Mouse (Mus musculus): ENCODE data around the gene Fkbp1b. TPM values are rescaled to one million over a fixed set of nuclear protein-coding genes. Genes with fewer than 3 reads are reported as not detected.
"Not testable (repeated sequence)": the region's sequence is repeated elsewhere in the genome, so short reads cannot be mapped to it uniquely, and the experiment has no call there.

Fkbp1b gene
- polyA plus RNA-seq, 1 experiment from 2014 or later = 12.6 TPM

DNA sequence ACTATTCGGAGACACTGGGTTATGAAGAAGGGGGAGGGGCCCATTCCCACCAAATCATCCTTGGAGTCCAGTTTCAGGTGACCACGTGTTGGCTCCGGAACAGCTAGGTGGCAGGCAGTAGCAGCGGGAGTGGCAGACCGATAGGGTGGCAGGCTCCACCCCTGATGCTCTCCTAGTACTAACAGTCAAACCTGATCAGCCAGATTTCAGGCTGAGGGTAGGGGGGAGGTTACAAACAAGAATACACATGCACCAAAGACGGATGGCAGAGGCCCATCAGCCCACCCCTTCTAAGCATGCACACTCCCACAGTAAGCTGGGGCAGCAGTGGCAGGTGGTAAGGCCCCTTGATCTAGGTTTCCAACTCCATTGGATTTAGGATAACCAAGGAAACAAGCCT is 43.9 kb downstream of the Fkbp1b start:
- H3K27me3 ChIP-seq, H3K9me3 ChIP-seq, H3K36me3 ChIP-seq, H3K9ac ChIP-seq, H3K27ac ChIP-seq, H3K4me3 ChIP-seq, H3K4me1 ChIP-seq, H3K4me2 ChIP-seq: not testable (repeated sequence)
- WGBS = 56% methylated on average over 6 of the region's 6 CpGs
- ATAC-seq (ENCODE audit: insufficient number of reproducible peaks, insufficient read depth, low FRiP score, low TSS enrichment, low read depth) = peak; percentile 52; the same call in 1 of the 2 replicates

DNA sequence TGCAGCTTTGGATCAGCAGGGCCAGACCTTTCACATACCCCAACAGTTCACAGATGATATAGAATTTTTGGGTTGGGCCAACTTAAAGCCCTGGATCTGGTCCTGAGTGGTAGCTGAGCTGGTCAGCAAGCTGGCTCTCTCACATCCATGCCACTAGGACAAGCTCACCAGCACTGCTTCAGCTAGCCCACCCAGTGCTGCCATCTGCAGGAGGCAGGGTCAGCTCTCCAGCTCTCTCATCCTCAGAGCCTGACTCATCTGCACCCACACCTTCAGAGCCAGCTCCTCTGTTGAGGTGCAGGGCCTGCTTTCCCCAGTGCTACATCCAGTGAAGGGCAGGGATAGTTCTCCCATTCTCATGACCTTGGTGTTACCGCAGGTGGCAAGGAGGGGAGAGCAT is 47.7 kb downstream of the Fkbp1b start:
- WGBS = 60% methylated on average over 1 of the region's 1 CpGs

DNA sequence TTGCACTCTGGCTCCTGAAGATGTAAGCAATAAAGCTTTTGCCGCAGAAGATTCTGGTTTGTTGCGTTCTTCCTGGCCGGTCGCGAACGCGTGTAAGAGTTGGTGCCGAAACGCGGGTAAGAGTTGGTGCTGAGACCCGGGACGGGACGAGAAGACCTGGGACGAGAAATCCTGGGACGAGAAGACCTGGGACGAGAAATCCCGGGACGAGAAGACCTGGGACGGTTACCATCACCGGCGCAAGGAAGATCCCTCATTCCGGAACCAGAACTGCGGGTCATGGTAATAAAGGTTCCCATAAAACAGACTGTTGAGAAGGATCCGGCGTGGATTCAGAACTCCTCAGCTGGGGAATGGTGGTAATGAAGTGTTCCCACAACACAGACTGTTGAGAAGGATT is 53.3 kb downstream of the Fkbp1b start:
- H3K27ac ChIP-seq; ATAC-seq (ENCODE audit: insufficient number of reproducible peaks, insufficient read depth, low FRiP score, low TSS enrichment, low read depth); H3K27me3 ChIP-seq; H3K4me2 ChIP-seq; H3K4me1 ChIP-seq; H3K9ac ChIP-seq; H3K9me3 ChIP-seq; H3K36me3 ChIP-seq; H3K4me3 ChIP-seq: not testable (repeated sequence)
- 94% methylated on average over 25 of the region's 25 CpGs for WGBS

More for the DNA sequence above, 47.7 kb downstream of the Fkbp1b start:
- Histone ChIP-seq H3K27ac (peak overlapping the region; percentile 33; the same call in 1 of the 2 replicates), H3K9me3 (no peaks in the 10 kb centered on the region), H3K9ac (no peak overlapping the region), H3K27me3 (no peaks in the 10 kb centered on the region), H3K4me1 (0 out of 2 replicates have a peak, but pooled peaks cover 5% of the 10 kb centered on the region), H3K36me3 (no peaks in the 10 kb centered on the region), H3K4me3 (no peak overlapping the region), H3K4me2 (no peak overlapping the region)
- no peak for ATAC-seq (ENCODE audit: insufficient number of reproducible peaks, insufficient read depth, low FRiP score, low TSS enrichment, low read depth)

DNA sequence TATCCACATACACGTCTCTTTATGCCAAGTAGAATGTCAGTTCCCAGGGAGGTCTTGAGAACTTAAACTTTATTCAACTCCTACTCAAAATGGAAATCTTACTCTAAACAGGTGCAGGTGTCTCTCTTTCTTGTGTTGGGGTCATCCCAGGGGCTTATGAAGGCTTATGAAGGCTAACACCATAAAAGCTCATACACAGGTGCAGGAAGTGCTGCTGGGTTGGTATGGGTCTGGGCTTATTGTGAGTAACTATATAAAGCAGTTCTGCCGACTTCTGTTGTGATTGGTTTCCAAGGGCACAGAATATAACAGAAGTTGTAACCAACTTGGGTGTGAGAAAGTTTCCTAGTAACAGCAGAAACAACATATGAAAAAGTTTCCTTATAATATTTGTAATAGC is 56.9 kb downstream of the Fkbp1b start:
- 69% methylated on average over 2 of the region's 2 CpGs for WGBS
- no peaks in the 10 kb centered on the region for H3K4me1 ChIP-seq
- no peaks in the 10 kb centered on the region for H3K27me3 ChIP-seq
- no peaks in the 10 kb centered on the region for H3K36me3 ChIP-seq
- H3K9me3 ChIP-seq = no peaks in the 10 kb centered on the region
- no peak overlapping the region for H3K4me3 ChIP-seq
- no peak overlapping the region for H3K9ac ChIP-seq
- ATAC-seq (ENCODE audit: insufficient number of reproducible peaks, insufficient read depth, low FRiP score, low TSS enrichment, low read depth) = no peak
- H3K4me2 ChIP-seq = no peak overlapping the region
- no peak overlapping the region for H3K27ac ChIP-seq

DNA sequence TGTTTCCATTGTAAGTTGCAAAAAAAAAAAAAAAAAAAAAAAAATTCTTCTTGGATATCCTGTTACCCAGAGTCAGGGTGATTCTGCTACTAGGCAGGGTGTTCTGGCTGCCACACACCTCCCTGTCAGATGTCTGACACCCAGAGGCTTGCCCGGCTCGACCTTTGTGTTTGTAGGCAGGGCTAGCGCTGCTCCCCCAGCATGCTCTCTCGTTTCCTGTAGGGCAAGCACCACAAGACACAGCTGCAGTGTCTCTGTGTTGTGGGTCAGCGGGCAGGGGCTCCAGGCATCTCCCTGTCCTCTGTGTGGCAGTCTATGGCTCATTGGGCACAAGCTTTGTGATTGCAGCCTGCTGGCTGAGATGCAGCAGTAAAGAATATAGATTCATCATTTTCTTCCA is 57.8 kb downstream of the Fkbp1b start:
- ATAC-seq (ENCODE audit: insufficient number of reproducible peaks, insufficient read depth, low FRiP score, low TSS enrichment, low read depth) = no peak
- no peak overlapping the region for H3K9ac ChIP-seq
- no peak overlapping the region for H3K4me2 ChIP-seq
- H3K4me1 ChIP-seq = no peaks in the 10 kb centered on the region
- WGBS = 55% methylated on average over 5 of the region's 5 CpGs
- no peaks in the 10 kb centered on the region for H3K36me3 ChIP-seq
- no peaks in the 10 kb centered on the region for H3K27me3 ChIP-seq
- H3K27ac ChIP-seq = no peak overlapping the region
- H3K4me3 ChIP-seq = no peak overlapping the region
- H3K9me3 ChIP-seq = no peaks in the 10 kb centered on the region

Other genes with a start within 250 kb of the Fkbp1b start
- 32.7 and 34.0 TPM in 2 replicates for gene Itsn2, start 249.0 kb downstream of the Fkbp1b start, polyA plus RNA-seq (2015; fragmentation: Nextera tagmentation; extraction: Ambion mirVana)
- gene Gm3625, start 248.7 kb downstream of the Fkbp1b start, polyA plus RNA-seq (2015; fragmentation: Nextera tagmentation; extraction: Ambion mirVana) = not detected in 2 replicates
- gene Fam228a, start 103.2 kb downstream of the Fkbp1b start, polyA plus RNA-seq (2015; fragmentation: Nextera tagmentation; extraction: Ambion mirVana) = 0.70 and 0.98 TPM in 2 replicates
- 5.3 and 6.1 TPM in 2 replicates for gene Pfn4, start 72.6 kb downstream of the Fkbp1b start, polyA plus RNA-seq (2015; fragmentation: Nextera tagmentation; extraction: Ambion mirVana)
- 4.4 and 6.0 TPM in 2 replicates for gene Fam228b, start 72.3 kb downstream of the Fkbp1b start, polyA plus RNA-seq (2015; fragmentation: Nextera tagmentation; extraction: Ambion mirVana)
- 263 and 290 TPM in 2 replicates for gene Sf3b6, start 24.0 kb downstream of the Fkbp1b start, polyA plus RNA-seq (2015; fragmentation: Nextera tagmentation; extraction: Ambion mirVana)
- 20.2 and 21.5 TPM in 2 replicates for gene Wdcp, start 1.7 kb upstream of the Fkbp1b start, polyA plus RNA-seq (2015; fragmentation: Nextera tagmentation; extraction: Ambion mirVana)
- 1.8 and 2.7 TPM in 2 replicates for gene Mfsd2b, start 32.8 kb upstream of the Fkbp1b start, polyA plus RNA-seq (2015; fragmentation: Nextera tagmentation; extraction: Ambion mirVana)
- gene Ubxn2a, start 66.1 kb upstream of the Fkbp1b start, polyA plus RNA-seq (2015; fragmentation: Nextera tagmentation; extraction: Ambion mirVana) = 22.0 and 28.6 TPM in 2 replicates
- gene Atad2b, start 75.8 kb upstream of the Fkbp1b start, polyA plus RNA-seq (2015; fragmentation: Nextera tagmentation; extraction: Ambion mirVana) = 14.9 and 16.6 TPM in 2 replicates